Mouse (Mus musculus) kidney, postnatal 10 days (tissue): ENCODE results near the gene Grin1.

ENCODE experiments used
- DNase-seq: peaks from one replicate; pipeline ENCODE4 v3.0.0; 2021; ENCODE audit warnings: mixed read lengths

Gene Grin1

DNA sequence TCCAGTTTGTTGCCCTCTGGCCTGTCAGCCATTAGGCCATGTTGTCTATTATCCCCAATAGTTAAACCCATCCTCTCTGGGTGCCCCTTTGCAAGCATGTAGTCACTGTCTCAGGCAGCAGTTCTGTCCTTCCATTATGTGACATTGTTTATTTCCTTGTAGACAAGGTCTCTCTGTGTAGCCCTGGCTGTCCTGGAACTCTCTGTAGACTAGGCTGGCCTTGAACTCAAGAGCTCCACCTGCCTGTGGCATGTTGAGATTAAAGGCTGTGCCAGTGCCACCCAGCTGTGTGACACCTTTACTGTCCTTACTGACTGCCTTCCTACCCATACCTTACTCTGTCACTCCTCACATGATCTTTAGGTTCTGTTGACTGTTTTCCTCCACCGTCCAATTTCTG, 66.7 kb downstream of the Grin1 start:
- DNase-seq: peak; percentile 51

DNA sequence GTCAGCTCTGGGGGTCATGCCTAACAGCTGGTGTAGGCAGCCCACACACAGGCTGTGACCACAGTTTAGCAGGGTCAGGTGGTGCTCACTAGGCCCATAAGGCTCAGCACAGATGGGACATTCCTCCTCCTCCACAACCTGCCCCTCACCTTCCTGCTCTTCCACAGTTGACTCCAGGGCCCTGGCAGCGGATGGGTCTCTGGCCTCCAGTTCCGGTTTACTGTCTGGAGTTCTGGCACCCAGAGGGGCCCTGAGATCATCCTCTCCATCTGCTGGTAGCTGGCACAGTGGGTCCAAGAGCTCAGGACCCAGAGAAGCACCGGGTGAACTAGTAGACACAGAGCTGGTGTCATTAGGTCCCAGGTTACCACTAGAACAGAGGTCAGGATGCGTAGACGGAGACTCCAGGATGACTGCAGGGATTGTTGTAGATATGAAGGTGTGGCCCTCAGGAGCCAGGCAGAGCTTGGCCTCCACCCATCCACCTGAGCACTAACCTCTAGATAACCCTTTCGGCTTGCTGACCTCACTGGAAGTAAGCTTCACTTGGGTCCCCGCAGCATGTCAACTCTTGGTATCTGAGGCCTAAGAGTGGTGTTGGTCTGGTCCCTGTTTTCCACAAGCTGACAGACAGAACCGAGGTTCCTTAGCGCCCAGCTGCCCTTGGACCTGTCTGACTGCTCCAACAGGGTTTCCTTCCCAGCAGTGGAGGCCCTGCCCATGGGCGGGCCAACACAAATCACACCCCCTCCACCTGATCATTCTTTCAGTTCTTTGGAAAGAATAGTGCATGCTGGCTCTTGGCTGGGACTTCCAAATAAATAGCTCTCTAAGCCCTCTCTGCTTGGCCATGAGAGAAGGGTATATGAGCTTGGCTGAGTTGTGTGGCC, 72.6 kb downstream of the Grin1 start, which contains the start of gene AL732309.1:
TSS of gene AL732309.1 (minus strand) at position 681 of the 890 bp plus-strand sequence.
- no peak for DNase-seq

DNA sequence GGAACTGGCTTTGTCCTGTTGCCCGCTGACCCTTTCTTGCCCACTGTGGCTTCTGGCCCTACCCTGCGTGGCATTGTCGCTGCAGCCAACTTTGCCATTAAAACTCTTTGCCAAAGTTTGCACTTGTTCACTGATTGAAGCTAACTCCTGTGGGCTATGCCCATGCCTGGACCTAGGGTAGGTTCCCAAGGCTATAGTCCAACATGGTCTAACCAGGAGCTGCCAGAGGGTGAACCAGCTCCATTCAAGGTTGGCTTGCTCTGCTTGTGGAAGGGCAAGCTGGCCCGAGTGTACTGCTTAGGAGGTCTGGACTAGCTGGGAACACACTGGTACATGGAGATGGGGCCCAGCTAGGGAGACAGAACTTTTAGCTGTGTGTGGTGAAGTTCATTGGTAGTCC, 74.8 kb downstream of the Grin1 start:
- DNase-seq: no peak

DNA sequence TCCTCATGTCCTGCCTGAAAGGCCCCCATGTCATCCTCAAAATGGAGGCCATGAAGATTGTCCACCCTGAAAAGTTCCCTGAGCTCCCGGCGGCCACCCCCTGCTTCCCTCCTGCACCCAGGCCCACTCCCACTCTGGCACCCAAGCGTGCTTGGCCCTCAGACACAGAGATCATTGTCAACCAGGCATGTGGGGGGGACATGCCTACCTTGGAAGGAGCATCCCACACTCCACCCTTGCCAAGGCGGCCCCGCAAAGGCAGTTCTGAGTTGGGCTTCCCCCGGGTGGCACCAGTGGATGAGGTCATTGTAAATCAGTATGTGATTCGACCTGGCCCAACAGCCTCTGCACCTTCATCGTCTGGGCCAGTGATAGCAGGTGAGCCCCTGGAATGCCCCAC, 75.6 kb downstream of the Grin1 start:
- no peak for DNase-seq

GRCm38 (mm10) chr2:25242101-25242506, 76.9 kb downstream of the Grin1 start, which contains the start of the genes Rnf208 and Cysrt1:
Gene Rnf208 (plus strand): TSS chr2:25242255.
Gene Cysrt1 (minus strand): TSS chr2:25242452.
- DNase-seq: peak; percentile 43

- DNase-seq: no peak
Measured at GRCm38 (mm10) chr2:25241438-25241775, 77.6 kb downstream of the Grin1 start.
